In the genomic region with DNA sequence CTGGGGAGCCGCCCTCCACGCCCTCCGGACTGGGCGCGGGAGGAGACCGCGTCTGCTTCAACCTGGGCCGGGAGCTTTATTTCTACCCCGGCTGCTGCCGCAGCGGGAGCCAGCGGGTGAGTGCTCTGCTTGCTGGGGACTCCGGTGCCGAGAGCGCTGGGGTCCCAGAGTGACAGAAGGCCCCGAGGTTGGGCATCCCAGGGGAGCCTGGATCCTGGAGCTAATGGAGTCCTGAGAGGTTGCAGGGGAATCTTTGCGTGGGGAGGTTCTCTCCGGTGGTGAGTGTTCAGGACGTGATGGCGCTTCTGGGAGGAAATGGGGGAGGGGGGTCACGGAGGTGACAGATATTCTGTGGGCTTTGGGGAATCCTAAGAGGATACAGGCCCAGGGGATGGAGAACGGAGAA, we compare ENCODE assay signal across 8 mouse cellular contexts. TPM values are rescaled to one million over a fixed set of nuclear protein-coding genes. Genes with fewer than 3 reads are reported as not detected.
DNase-seq lines count a peak whose midpoint lies in the region; ATAC-seq and TF ChIP-seq lines count a peak whose summit lies in the region.

No protein-coding gene starts in this region.

- no peaks in the 10 kb centered on the region for H3K27me3 ChIP-seq in heart, embryonic 10.5 days (ENCODE audit: insufficient read depth, poor library complexity, severe bottlenecking)
- no peaks in the 10 kb centered on the region for H3K27me3 ChIP-seq in ES-Bruce4 (ENCODE audit: control insufficient read depth, insufficient read depth, low read length, poor library complexity, severe bottlenecking)
- no peaks in the 10 kb centered on the region for H3K27me3 ChIP-seq in hindbrain, postnatal 0 days (ENCODE audit: insufficient read depth, low read length)
- no peaks in the 10 kb centered on the region for H3K27me3 ChIP-seq in midbrain, embryonic 11.5 days (ENCODE audit: control insufficient read depth, insufficient read depth, low read length)

- ATAC-seq in hindbrain, postnatal 0 days: no peak
- no peak for ATAC-seq in midbrain, embryonic 11.5 days (ENCODE audit: low FRiP score)

- H3K9me3 ChIP-seq in heart, embryonic 10.5 days: no peaks in the 10 kb centered on the region
- H3K9me3 ChIP-seq in ES-Bruce4 (replicated peaks; ENCODE audit: control insufficient read depth, insufficient read depth, low read length, poor library complexity, severe bottlenecking): no peaks in the 10 kb centered on the region
- no peaks in the 10 kb centered on the region for H3K9me3 ChIP-seq in hindbrain, postnatal 0 days (ENCODE audit: low read length)
- no peaks in the 10 kb centered on the region for H3K9me3 ChIP-seq in midbrain, embryonic 11.5 days (ENCODE audit: control insufficient read depth, low read length)

- DNase-seq in heart, embryonic 10.5 days (ENCODE audit: low spot score): no peak
- DNase-seq in heart, postnatal 25 days (ENCODE audit: low spot score): no peak
- peak; percentile 45 for DNase-seq in hindbrain, postnatal 0 days (ENCODE audit: low spot score)
- peak; percentile 92 for DNase-seq in midbrain, embryonic 11.5 days (ENCODE audit: low spot score, missing footprints)
- DNase-seq in urinary bladder, postnatal 25 days (ENCODE audit: low spot score): no peak
- no peak for DNase-seq in layer of hippocampus, adult 11-12 months (ENCODE audit: low spot score)

- TF ChIP-seq EP300 in ES-Bruce4 (IDR thresholded peaks at IDR 0.05; ENCODE audit: insufficient read depth, low read depth, low read length): no peak

- H3K4me1 ChIP-seq in heart, embryonic 10.5 days: peaks cover 38% of the 10 kb centered on the region
- H3K4me1 ChIP-seq in ES-Bruce4 (ENCODE audit: control insufficient read depth, insufficient read depth, low read length): no peaks in the 10 kb centered on the region
- peaks cover 4% of the 10 kb centered on the region; the same call in 1 of the 2 replicates for H3K4me1 ChIP-seq in embryonic fibroblast, embryonic 13.5 days (ENCODE audit: control insufficient read depth, insufficient read depth, low read length)
- peaks cover 11% of the 10 kb centered on the region for H3K4me1 ChIP-seq in hindbrain, postnatal 0 days (ENCODE audit: insufficient read depth, low read length)
- H3K4me1 ChIP-seq in midbrain, embryonic 11.5 days (ENCODE audit: control insufficient read depth, insufficient read depth, low read length): peaks cover 13% of the 10 kb centered on the region

- WGBS in heart, embryonic 10.5 days: under 1% methylated on average over 22 of the region's 22 CpGs
- 0% methylated on average over 22 of the region's 22 CpGs for WGBS in hindbrain, postnatal 0 days
- WGBS in midbrain, embryonic 11.5 days: under 1% methylated on average over 22 of the region's 22 CpGs

- intact Hi-C loops in heart, postnatal 25 days (cut with DNase I): no loop called here

- peak overlapping the region; percentile 99 for H3K9ac ChIP-seq in ES-Bruce4 (ENCODE audit: low read depth, poor library complexity, severe bottlenecking)
- H3K9ac ChIP-seq in hindbrain, postnatal 0 days (replicated peaks; ENCODE audit: low read length): peak overlapping the region; percentile 99
- peak overlapping the region; percentile 96 for H3K9ac ChIP-seq in midbrain, embryonic 11.5 days (ENCODE audit: low read length)

- no peak for TF ChIP-seq POLR2A in ES-Bruce4 (IDR thresholded peaks at IDR 0.05; ENCODE audit: insufficient read depth, low read length)
- TF ChIP-seq POLR2A in embryonic fibroblast, embryonic 13.5 days (IDR thresholded peaks at IDR 0.05; ENCODE audit: low read depth, low read length): no peak

- peak overlapping the region; percentile 94 for H3K27ac ChIP-seq in heart, embryonic 10.5 days
- no peak overlapping the region for H3K27ac ChIP-seq in ES-Bruce4 (ENCODE audit: insufficient read depth, low read length)
- H3K27ac ChIP-seq in embryonic fibroblast, embryonic 13.5 days (ENCODE audit: insufficient read depth, low read length): no peak overlapping the region; the same call in 1 of the 2 replicates
- peak overlapping the region; percentile 91 for H3K27ac ChIP-seq in hindbrain, postnatal 0 days
- H3K27ac ChIP-seq in midbrain, embryonic 11.5 days (ENCODE audit: low read depth, low read length): peak overlapping the region; percentile 32; the same call in 1 of the 2 replicates

- no peak for TF ChIP-seq CTCF in ES-Bruce4 (IDR thresholded peaks at IDR 0.05; ENCODE audit: low read depth, low read length)
- TF ChIP-seq CTCF in embryonic fibroblast, embryonic 13.5 days (IDR thresholded peaks at IDR 0.05; ENCODE audit: borderline replicate concordance, insufficient read depth, low read length): no peak
- TF ChIP-seq CTCF in hindbrain, postnatal 0 days (IDR thresholded peaks at IDR 0.05; ENCODE audit: low read depth): no peak

- H3K4me2 ChIP-seq in hindbrain, postnatal 0 days (ENCODE audit: low read depth, low read length): peak overlapping the region; percentile 86
- peak overlapping the region; percentile 62 for H3K4me2 ChIP-seq in midbrain, embryonic 11.5 days

- peaks cover 40% of the 10 kb centered on the region for H3K36me3 ChIP-seq in heart, embryonic 10.5 days
- H3K36me3 ChIP-seq in ES-Bruce4 (ENCODE audit: control insufficient read depth, insufficient read depth, low read length, poor library complexity, severe bottlenecking): peaks cover 12% of the 10 kb centered on the region
- peaks cover 32% of the 10 kb centered on the region for H3K36me3 ChIP-seq in hindbrain, postnatal 0 days (ENCODE audit: insufficient read depth, low read length)
- peaks cover 26% of the 10 kb centered on the region for H3K36me3 ChIP-seq in midbrain, embryonic 11.5 days (ENCODE audit: control insufficient read depth, insufficient read depth, low read length)

- H3K4me3 ChIP-seq in heart, embryonic 10.5 days: peak overlapping the region; percentile 83
- H3K4me3 ChIP-seq in ES-Bruce4 (ENCODE audit: low read depth, low read length): peak overlapping the region; percentile 89
- H3K4me3 ChIP-seq in embryonic fibroblast, embryonic 13.5 days (ENCODE audit: insufficient read depth, low read length): peak overlapping the region; percentile 89
- peak overlapping the region; percentile 100 for H3K4me3 ChIP-seq in hindbrain, postnatal 0 days (ENCODE audit: low read length)
- H3K4me3 ChIP-seq in midbrain, embryonic 11.5 days (ENCODE audit: low read depth, low read length): peak overlapping the region; percentile 94

RNA-seq across cellular contexts. Expression of a gene that starts 0.6 kb away (rescaled TPM):
- 14.8 and 18.0 TPM in 2 replicates for polyA plus RNA-seq in heart, embryonic 10.5 days (2016; fragmentation: Nextera tagmentation; extraction: Ambion mirVana)
- 10 to 100 TPM; 43.9 to 45.4 TPM for total RNA-seq in heart, postnatal 25 days (2021)
- 43.2 and 45.1 TPM in 2 replicates for polyA plus RNA-seq in ES-Bruce4 (2011; ENCODE audit: insufficient read depth, insufficient read length, low read depth, missing spikeins)
- 39.0 and 47.0 TPM in 2 replicates for polyA plus RNA-seq in embryonic fibroblast, embryonic 13.5 days (2011; ENCODE audit: insufficient read length, low read depth, missing spikeins)
- 145 and 151 TPM in 2 replicates for total RNA-seq in hindbrain, postnatal 0 days (2014; rRNA removed)
- polyA plus RNA-seq in hindbrain, postnatal 0 days (2015; fragmentation: Nextera tagmentation; extraction: Ambion mirVana): 28.9 and 30.9 TPM in 2 replicates
- polyA plus RNA-seq in midbrain, embryonic 11.5 days (2014; fragmentation: Nextera tagmentation; extraction: Ambion mirVana): 15.2 and 16.9 TPM in 2 replicates

RNA-seq across cellular contexts. Expression of a gene that starts 7.1 kb away (rescaled TPM):
- 16.9 and 17.7 TPM in 2 replicates for polyA plus RNA-seq in heart, embryonic 10.5 days (2016; fragmentation: Nextera tagmentation; extraction: Ambion mirVana)
- total RNA-seq in heart, postnatal 25 days (2021): 100 to 1,000 TPM; 555 to 584 TPM
- 12.8 and 19.5 TPM in 2 replicates for polyA plus RNA-seq in ES-Bruce4 (2011; ENCODE audit: insufficient read depth, insufficient read length, low read depth, missing spikeins)
- 75.4 and 114 TPM in 2 replicates for polyA plus RNA-seq in embryonic fibroblast, embryonic 13.5 days (2011; ENCODE audit: insufficient read length, low read depth, missing spikeins)
- 19.5 and 27.8 TPM in 2 replicates for total RNA-seq in hindbrain, postnatal 0 days (2014; rRNA removed)
- 4.8 and 5.6 TPM in 2 replicates for polyA plus RNA-seq in hindbrain, postnatal 0 days (2015; fragmentation: Nextera tagmentation; extraction: Ambion mirVana)
- polyA plus RNA-seq in midbrain, embryonic 11.5 days (2014; fragmentation: Nextera tagmentation; extraction: Ambion mirVana): 7.0 and 7.3 TPM in 2 replicates

RNA-seq across cellular contexts. Expression of a gene that starts 17.8 kb away (rescaled TPM):
- polyA plus RNA-seq in heart, embryonic 10.5 days (2016; fragmentation: Nextera tagmentation; extraction: Ambion mirVana): 5.7 and 6.1 TPM in 2 replicates
- 1 to 10 TPM; 8.6 to 9.8 TPM for total RNA-seq in heart, postnatal 25 days (2021)
- 2.7 and 3.8 TPM in 2 replicates for polyA plus RNA-seq in ES-Bruce4 (2011; ENCODE audit: insufficient read depth, insufficient read length, low read depth, missing spikeins)
- polyA plus RNA-seq in embryonic fibroblast, embryonic 13.5 days (2011; ENCODE audit: insufficient read length, low read depth, missing spikeins): 7.4 and 11.4 TPM in 2 replicates
- total RNA-seq in hindbrain, postnatal 0 days (2014; rRNA removed): 10.3 and 12.1 TPM in 2 replicates
- polyA plus RNA-seq in hindbrain, postnatal 0 days (2015; fragmentation: Nextera tagmentation; extraction: Ambion mirVana): 1.4 and 1.5 TPM in 2 replicates
- 7.0 and 8.8 TPM in 2 replicates for polyA plus RNA-seq in midbrain, embryonic 11.5 days (2014; fragmentation: Nextera tagmentation; extraction: Ambion mirVana)

RNA-seq across cellular contexts. Expression of a gene that starts 22.1 kb away (rescaled TPM):
- polyA plus RNA-seq in heart, embryonic 10.5 days (2016; fragmentation: Nextera tagmentation; extraction: Ambion mirVana): not detected in 2 replicates
- not detected for total RNA-seq in heart, postnatal 25 days (2021)
- not detected in 2 replicates for polyA plus RNA-seq in ES-Bruce4 (2011; ENCODE audit: insufficient read depth, insufficient read length, low read depth, missing spikeins)
- polyA plus RNA-seq in embryonic fibroblast, embryonic 13.5 days (2011; ENCODE audit: insufficient read length, low read depth, missing spikeins): not detected in 2 replicates
- total RNA-seq in hindbrain, postnatal 0 days (2014; rRNA removed): not detected in 2 replicates
- polyA plus RNA-seq in hindbrain, postnatal 0 days (2015; fragmentation: Nextera tagmentation; extraction: Ambion mirVana): 0.19 and 0.44 TPM in 2 replicates
- not detected in 2 replicates for polyA plus RNA-seq in midbrain, embryonic 11.5 days (2014; fragmentation: Nextera tagmentation; extraction: Ambion mirVana)

RNA-seq across cellular contexts. Expression of a gene that starts 41.6 kb away (rescaled TPM):
- polyA plus RNA-seq in heart, embryonic 10.5 days (2016; fragmentation: Nextera tagmentation; extraction: Ambion mirVana): 1.7 and 2.1 TPM in 2 replicates
- not detected for total RNA-seq in heart, postnatal 25 days (2021)
- 0.43 and 0.46 TPM in 2 replicates for polyA plus RNA-seq in ES-Bruce4 (2011; ENCODE audit: insufficient read depth, insufficient read length, low read depth, missing spikeins)
- polyA plus RNA-seq in embryonic fibroblast, embryonic 13.5 days (2011; ENCODE audit: insufficient read length, low read depth, missing spikeins): not detected in 2 replicates
- total RNA-seq in hindbrain, postnatal 0 days (2014; rRNA removed): 4.6 and 6.3 TPM in 2 replicates
- 7.7 and 7.9 TPM in 2 replicates for polyA plus RNA-seq in hindbrain, postnatal 0 days (2015; fragmentation: Nextera tagmentation; extraction: Ambion mirVana)
- 0.46 and 0.58 TPM in 2 replicates for polyA plus RNA-seq in midbrain, embryonic 11.5 days (2014; fragmentation: Nextera tagmentation; extraction: Ambion mirVana)

Comparison
In these comparisons a context has a peak if more than half of its experiments do, and no peak if none do; other contexts are left out.
1. DNase-seq: peak in hindbrain, postnatal 0 days (single experiment) and midbrain, embryonic 11.5 days (single experiment); none in heart, embryonic 10.5 days (single experiment), heart, postnatal 25 days (single experiment), urinary bladder, postnatal 25 days (single experiment) and layer of hippocampus, adult 11-12 months (single experiment).
2. H3K27ac ChIP-seq: peak in heart, embryonic 10.5 days (single experiment), hindbrain, postnatal 0 days (single experiment) and midbrain, embryonic 11.5 days (single experiment); none in ES-Bruce4 (single experiment) and embryonic fibroblast, embryonic 13.5 days (single experiment).
3. Peak in every context shown above with its lines, with median percentiles within 50 percentile points of each other: H3K4me3 ChIP-seq and H3K9ac ChIP-seq.